Mouse (Mus musculus) ES-Bruce4 (cell line): ENCODE results near the gene Fam170b.

ENCODE experiments used
- CTCF ChIP-seq: IDR thresholded peaks from one replicate; pipeline ENCODE4 v1.8.1; 2011; ENCODE audit warnings: low read depth, low read length
- EP300 ChIP-seq: IDR thresholded peaks from 2 replicates; pipeline ENCODE4 v1.6.1; 2011; ENCODE audit warnings: low read depth, low read length; ENCODE audit not compliant: insufficient read depth
- POLR2A ChIP-seq: IDR thresholded peaks from one replicate; pipeline ENCODE4 v1.8.1; 2011; ENCODE audit warnings: low read length; ENCODE audit not compliant: insufficient read depth

DNA sequence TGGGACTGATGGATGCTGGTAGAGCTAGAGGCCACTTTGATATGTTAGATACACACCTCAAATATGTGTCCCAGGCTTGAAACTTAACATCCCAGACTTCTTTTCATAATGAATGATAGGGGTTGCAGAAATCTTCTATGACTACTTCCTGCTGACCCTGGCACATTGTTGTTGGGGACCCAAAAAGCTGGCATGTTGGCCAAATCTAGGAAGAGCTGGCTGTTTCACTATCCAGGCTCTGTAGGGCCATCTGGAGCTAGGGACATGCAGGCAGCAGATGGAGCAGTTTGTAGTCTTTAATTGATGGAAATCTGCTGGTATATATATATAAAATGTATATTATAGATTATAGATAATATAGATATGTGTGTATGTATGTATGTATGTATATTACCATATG is 8.3 kb downstream of the Fam170b start:
- TF ChIP-seq POLR2A (no peak), CTCF (no peak), EP300 (no peak)
